Mouse (Mus musculus) mouse embryonic stem cell (cell line): Measurements from ENCODE around the gene Tmeff1.

ENCODE experiments used
- in situ Hi-C, 2 experiments: fragments of 300-500 bp; cut with MboI; formaldehyde crosslinking; loops; 1 replicate in 1 of 2; 3 replicates in 1 of 2; pipeline ENCODE4 v1.14.3; 2019 to 2020; ENCODE audit warnings: low sequenced_read_pairs in 2 of 2, low pct_unique_long_range_greater_than_20kb in 1 of 2, mixed read lengths in 1 of 2; ENCODE audit not compliant: unreplicated experiment in 1 of 2

The Tmeff1 gene

GRCm38 (mm10) chr4:48584421-48585240 is at the start of gene Tmeff1:
Gene Tmeff1, plus strand, starts transcription at chr4:48585174.
- in situ Hi-C loops: no loop called here

- in situ Hi-C loops: no loop called here
Observed at GRCm38 (mm10) chr4:48536275-48536674, 48.7 kb upstream of the Tmeff1 start.

- in situ Hi-C loops: no loop called here
Observed at GRCm38 (mm10) chr4:48537024-48537423, 48.0 kb upstream of the Tmeff1 start.

- in situ Hi-C loops: no loop called here
Observed at GRCm38 (mm10) chr4:48538581-48538980, 46.4 kb upstream of the Tmeff1 start.

GRCm38 (mm10) chr4:48539841-48540575 is 45.0 kb upstream of the Tmeff1 start, which contains the start of gene Msantd3:
Gene Msantd3, plus strand, starts transcription at chr4:48539935.
- in situ Hi-C loops: no loop called here

GRCm38 (mm10) chr4:48540576-48541111 is 44.3 kb upstream of the Tmeff1 start:
- in situ Hi-C loops: no loop called here

GRCm38 (mm10) chr4:48541526-48542250 is 43.3 kb upstream of the Tmeff1 start:
- in situ Hi-C loops: no loop called here

GRCm38 (mm10) chr4:48542351-48542750 is 42.6 kb upstream of the Tmeff1 start:
- in situ Hi-C loops: no loop called here

GRCm38 (mm10) chr4:48543071-48543865 is 41.7 kb upstream of the Tmeff1 start:
- in situ Hi-C loops: no loop called here

GRCm38 (mm10) chr4:48544141-48544540 is 40.8 kb upstream of the Tmeff1 start:
- in situ Hi-C loops: no loop called here

- in situ Hi-C loops: no loop called here
Observed at GRCm38 (mm10) chr4:48545966-48546365, 39.0 kb upstream of the Tmeff1 start.

GRCm38 (mm10) chr4:48546568-48547496 is 38.1 kb upstream of the Tmeff1 start:
- in situ Hi-C loops: no loop called here

- in situ Hi-C loops: no loop called here
Observed at GRCm38 (mm10) chr4:48548393-48549045, 36.5 kb upstream of the Tmeff1 start.

GRCm38 (mm10) chr4:48549661-48550060 is 35.3 kb upstream of the Tmeff1 start:
- in situ Hi-C loops: no loop called here

GRCm38 (mm10) chr4:48552486-48553064 is 32.4 kb upstream of the Tmeff1 start:
- in situ Hi-C loops: no loop called here

- in situ Hi-C loops: no loop called here
Observed at GRCm38 (mm10) chr4:48554132-48554531, 30.8 kb upstream of the Tmeff1 start.
